Mouse (Mus musculus) brain, adult 2 months (tissue): ENCODE data around the gene 4930469K13Rik.

Source experiments
- DNase-seq: peaks from one replicate; pipeline ENCODE4 v3.0.0; 2011; ENCODE audit warnings: low read depth, low spot score

The 4930469K13Rik gene

DNA sequence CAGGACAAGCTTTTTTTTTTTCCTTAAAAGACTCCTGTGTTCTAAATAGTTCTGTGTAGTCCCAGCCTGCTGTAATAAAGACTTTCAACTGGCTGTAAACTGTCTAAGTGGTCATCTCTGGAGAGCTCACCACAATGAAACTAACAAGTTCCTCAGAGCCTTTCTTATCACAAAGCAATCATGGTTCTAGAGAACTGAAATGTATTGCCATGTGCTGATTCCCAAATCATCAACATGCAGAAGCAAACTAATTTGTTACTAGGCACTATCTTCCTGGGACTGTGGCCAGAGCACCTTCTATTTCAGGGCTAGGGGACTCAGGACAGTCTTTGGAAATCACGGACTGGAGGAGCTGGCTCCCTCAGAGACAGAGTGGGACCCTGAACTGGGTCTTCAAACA lies 154.8 kb downstream of the 4930469K13Rik start:
- no peak for DNase-seq

GRCm38 (mm10) chr11:33939456-33940113 lies 158.8 kb downstream of the 4930469K13Rik start:
- no peak for DNase-seq

GRCm38 (mm10) chr11:33938561-33939274 lies 159.6 kb downstream of the 4930469K13Rik start:
- DNase-seq = peak; percentile 79

- DNase-seq = no peak
Observed at GRCm38 (mm10) chr11:33937641-33938040, 160.7 kb downstream of the 4930469K13Rik start.

DNA sequence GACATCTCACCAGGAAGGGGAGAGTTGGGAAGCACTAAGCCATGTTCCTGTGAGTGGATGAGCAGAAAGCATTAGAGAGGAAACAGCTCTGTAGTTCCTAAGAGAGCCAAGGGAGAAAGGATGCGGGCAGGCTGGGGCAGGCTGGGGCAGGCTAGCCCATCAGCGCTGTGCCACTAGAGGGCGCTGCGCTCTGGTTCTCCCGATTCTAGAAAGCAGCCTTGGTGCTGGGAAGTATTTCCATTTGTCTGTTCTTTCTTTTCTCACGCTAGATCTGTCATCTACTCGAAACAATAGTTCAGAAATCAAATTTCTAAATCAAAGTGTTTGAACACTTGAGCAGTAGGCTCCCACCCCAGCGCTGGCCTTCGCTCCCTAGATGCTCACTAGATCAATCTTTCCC lies 164.1 kb downstream of the 4930469K13Rik start:
- DNase-seq = no peak

DNA sequence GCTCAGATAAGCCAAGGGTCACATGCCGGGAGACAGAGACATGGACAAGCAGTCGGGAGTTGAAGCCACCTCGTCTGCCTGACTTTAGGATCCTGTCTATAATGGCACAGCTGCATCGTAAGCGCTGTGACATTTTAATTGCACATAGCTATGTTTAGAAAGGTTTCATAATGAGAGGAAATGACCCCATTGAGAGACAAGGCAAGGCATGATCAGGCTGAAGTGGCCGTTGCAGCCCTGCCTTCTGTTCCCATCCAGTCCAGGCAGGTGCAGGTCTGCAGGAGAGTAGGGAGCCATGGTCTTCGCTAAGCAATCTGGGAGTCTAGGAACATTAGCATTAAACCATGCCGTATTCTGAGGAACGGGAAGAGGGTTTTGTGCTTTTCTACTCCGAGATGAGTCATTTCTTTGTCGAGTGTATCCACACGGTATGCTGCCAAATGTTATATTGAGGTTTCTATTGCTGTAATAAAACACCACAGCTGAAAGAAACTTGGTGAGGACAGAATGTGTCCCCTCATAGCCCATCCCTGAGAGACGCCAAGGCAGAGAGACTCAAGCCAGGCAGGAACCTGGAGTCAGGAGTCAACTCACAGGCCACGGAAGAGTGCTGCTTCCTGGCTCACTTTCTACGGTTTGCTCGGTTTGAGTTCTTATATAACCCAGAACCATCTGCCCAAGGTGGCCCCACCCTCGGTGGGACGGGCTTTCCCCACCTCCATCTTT lies 165.8 kb downstream of the 4930469K13Rik start:
- DNase-seq = peak; percentile 75

DNA sequence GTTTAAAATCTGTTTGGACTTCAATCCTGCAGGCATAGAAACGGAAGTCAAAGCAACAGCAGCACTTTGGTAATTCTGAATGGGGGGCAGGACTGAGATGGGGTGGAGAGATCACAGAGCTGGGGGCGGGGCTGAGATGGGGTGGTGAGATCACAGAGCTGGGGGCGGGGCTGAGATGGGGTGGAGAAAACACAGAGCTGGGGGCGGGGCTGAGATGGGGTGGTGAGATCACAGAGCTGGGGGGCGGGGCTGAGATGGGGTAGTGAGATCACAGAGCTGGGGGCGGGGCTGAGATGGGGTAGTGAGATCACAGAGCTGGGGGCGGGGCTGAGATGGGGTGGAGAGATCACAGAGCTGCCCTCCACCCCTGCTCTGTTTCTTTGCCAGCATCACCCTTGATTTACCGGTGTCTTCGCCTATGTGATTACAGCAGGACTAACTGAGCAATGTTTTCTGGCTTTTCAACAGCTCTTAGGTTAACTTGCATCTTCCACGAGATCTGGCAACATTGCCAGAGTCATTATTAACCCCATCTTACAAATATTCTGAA lies 166.4 kb downstream of the 4930469K13Rik start:
- DNase-seq = no peak

GRCm38 (mm10) chr11:33929412-33929811 lies 168.9 kb downstream of the 4930469K13Rik start:
- DNase-seq = peak; percentile 60

DNA sequence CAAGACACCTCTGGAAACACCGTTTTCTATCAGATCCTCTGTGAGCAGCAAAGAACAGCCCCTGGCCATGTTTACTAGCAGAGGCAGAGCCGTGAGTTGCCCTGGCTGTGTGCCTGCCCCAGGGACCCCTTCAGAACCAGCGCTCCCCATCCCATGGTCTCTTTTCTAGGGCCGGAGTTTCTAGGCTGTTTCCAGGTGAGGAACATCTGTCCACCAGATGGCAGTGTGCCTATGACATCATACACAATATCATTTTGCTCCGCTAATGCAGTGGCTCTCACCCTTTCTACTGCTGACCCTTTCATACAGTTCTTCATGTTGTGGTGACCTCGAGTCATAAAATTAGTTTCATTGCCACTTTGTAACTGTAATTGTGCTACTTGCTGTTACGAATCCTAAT lies 169.7 kb downstream of the 4930469K13Rik start:
- DNase-seq = peak; percentile 53

GRCm38 (mm10) chr11:33927836-33928235 lies 170.5 kb downstream of the 4930469K13Rik start:
- DNase-seq = peak; percentile 31

GRCm38 (mm10) chr11:33927321-33927720 lies 171.0 kb downstream of the 4930469K13Rik start:
- no peak for DNase-seq

GRCm38 (mm10) chr11:33926551-33926950 lies 171.8 kb downstream of the 4930469K13Rik start:
- DNase-seq = no peak

- no peak for DNase-seq
Observed at GRCm38 (mm10) chr11:33925778-33926177, 172.6 kb downstream of the 4930469K13Rik start.
